Mouse (Mus musculus) B cell, adult (primary cell): ENCODE data around the gene Cd300ld4. TPM values are rescaled to one million over a fixed set of nuclear protein-coding genes. Genes with fewer than 3 reads are reported as not detected.

ENCODE experiments used
- total RNA-seq: library from RNA; stranded (reverse); gene quantifications from 4 replicates; pipeline ENCODE4 v1.2.4, GENCODE M21; 2023; ENCODE audit not compliant: inconsistent age

The Cd300ld4 gene
- total RNA-seq, result not detected in 4 replicates

DNA sequence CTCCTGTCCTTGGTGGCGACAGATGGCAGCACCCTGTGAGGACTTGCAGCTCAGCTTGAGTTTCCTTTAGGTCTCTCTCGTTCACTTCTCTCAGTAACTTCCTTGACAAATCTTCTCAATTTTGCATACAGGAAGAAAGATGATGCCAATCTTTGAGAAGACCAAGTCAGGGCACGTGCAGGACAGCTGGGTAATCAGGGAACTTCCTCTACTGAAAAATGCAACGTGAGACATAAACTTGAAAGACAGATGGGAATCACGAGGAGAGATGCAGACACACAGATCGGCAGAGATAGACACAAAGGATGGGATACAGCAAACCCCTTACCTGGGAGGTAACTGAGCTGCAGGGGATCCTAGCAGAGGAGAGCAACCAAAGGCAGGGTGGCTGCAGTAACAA lies at the start of gene Cd300ld4:
Gene Cd300ld4 (minus strand): TSS at position 101 of the 400 bp plus-strand sequence.

DNA sequence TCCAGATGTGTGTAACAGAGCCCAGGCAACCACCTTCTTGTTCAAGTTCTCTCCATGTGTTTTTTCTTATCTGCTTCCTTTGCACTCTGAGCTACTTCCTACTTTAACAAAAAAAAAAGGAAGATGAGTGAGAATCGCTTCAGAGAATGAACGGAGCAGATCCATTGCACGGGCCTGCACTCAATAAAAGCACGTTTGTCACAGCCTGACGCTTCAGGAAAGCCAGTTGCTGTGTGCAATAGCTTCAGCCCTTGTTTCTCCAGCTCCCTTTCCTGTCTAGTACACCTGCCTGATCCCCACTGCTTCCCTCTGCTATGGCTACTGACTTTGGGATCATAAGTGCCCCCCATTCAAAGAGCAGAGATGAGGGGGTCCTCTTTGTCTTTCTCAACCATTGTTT lies 35.3 kb upstream of the Cd300ld4 start, which contains the start of gene Cd300e:
Gene Cd300e (minus strand): TSS at position 101 of the 400 bp plus-strand sequence.

DNA sequence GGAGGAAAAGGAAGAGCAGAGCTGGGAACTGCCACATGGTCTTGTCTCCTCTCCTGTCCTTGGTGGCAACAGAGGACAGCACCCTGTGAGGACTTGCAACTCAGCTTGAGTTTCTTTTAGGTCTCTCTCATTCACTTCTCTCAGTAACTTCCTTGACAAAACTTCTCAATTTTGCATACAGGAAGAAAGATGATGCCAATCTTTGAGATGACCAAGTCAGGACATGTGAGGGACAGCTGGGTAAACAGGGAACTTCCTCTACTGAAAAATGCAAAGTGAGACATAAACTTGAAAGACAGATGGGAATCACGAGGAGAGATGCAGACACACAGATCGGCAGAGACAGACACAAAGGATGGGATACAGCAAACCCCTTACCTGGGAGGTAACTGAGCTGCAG lies 21.4 kb upstream of the Cd300ld4 start, which contains the start of gene Cd300ld3:
Gene Cd300ld3 (minus strand): TSS at position 151 of the 400 bp plus-strand sequence.

DNA sequence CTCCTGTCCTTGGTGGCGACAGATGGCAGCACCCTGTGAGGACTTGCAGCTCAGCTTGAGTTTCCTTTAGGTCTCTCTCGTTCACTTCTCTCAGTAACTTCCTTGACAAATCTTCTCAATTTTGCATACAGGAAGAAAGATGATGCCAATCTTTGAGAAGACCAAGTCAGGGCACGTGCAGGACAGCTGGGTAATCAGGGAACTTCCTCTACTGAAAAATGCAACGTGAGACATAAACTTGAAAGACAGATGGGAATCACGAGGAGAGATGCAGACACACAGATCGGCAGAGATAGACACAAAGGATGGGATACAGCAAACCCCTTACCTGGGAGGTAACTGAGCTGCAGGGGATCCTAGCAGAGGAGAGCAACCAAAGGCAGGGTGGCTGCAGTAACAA lies 10.9 kb upstream of the Cd300ld4 start, which contains the start of gene Cd300ld5:
Gene Cd300ld5 (minus strand): TSS at position 101 of the 400 bp plus-strand sequence.

DNA sequence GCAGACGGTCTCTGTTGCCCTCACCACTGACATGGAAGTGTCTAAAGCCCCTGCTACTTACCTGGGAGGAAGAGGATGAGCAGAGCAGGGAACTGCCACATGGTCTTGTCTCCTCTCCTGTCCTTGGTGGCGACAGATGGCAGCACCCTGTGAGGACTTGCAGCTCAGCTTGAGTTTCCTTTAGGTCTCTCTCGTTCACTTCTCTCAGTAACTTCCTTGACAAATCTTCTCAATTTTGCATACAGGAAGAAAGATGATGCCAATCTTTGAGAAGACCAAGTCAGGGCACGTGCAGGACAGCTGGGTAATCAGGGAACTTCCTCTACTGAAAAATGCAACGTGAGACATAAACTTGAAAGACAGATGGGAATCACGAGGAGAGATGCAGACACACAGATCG lies 10.7 kb downstream of the Cd300ld4 start, which contains the start of gene Cd300ld2:
Gene Cd300ld2 (minus strand): TSS at position 101 of the 400 bp plus-strand sequence.

GRCm38 (mm10) chr11:115001474-115002040 lies 25.3 kb downstream of the Cd300ld4 start, which contains the start of gene Cd300c2:
Cd300c2 (minus strand) TSS chr11:115001880.

GRCm38 (mm10) chr11:114989793-114990192 lies 37.0 kb downstream of the Cd300ld4 start, which contains the start of gene Cd300ld:
Cd300ld (minus strand) TSS chr11:114989922.

Other genes with a start within 250 kb of the Cd300ld4 start
- not detected in 4 replicates for gene Btbd17, start 231.1 kb downstream of the Cd300ld4 start, total RNA-seq
- not detected in 4 replicates for gene Gpr142, start 228.1 kb downstream of the Cd300ld4 start, total RNA-seq
- 0.16 TPM in 1 of 4 replicates, not detected in the others for gene Gprc5c, start 175.9 kb downstream of the Cd300ld4 start, total RNA-seq
- 0.71 to 1.3 TPM (median 0.95 TPM) in 4 replicates for gene Cd300a, start 137.0 kb downstream of the Cd300ld4 start, total RNA-seq
- gene Cd300lb, start 92.6 kb downstream of the Cd300ld4 start, total RNA-seq, result 0.26 to 1.3 TPM in 2 of 4 replicates, not detected in the others
- not detected in 4 replicates for gene Cd300c, start 57.9 kb downstream of the Cd300ld4 start, total RNA-seq
- gene Cd300ld, start 37.1 kb downstream of the Cd300ld4 start, total RNA-seq, result 0.51 to 1.00 TPM (median 0.70 TPM) in 4 replicates
- 0.60 to 2.1 TPM (median 1.6 TPM) in 4 replicates for gene Cd300c2, start 25.1 kb downstream of the Cd300ld4 start, total RNA-seq
- gene Cd300ld2, start 10.8 kb downstream of the Cd300ld4 start, total RNA-seq, result not detected in 4 replicates
- 0.90 to 1.1 TPM (median 0.95 TPM) in 4 replicates for gene Cd300ld5, start 10.8 kb upstream of the Cd300ld4 start, total RNA-seq
- 0.90 to 1.1 TPM (median 0.96 TPM) in 4 replicates for gene Cd300ld3, start 21.4 kb upstream of the Cd300ld4 start, total RNA-seq
- 0.39 to 1.3 TPM (median 1.2 TPM) in 4 replicates for gene Cd300e, start 35.2 kb upstream of the Cd300ld4 start, total RNA-seq
- gene Rab37, start 64.4 kb upstream of the Cd300ld4 start, total RNA-seq, result 4.1 to 6.9 TPM (median 4.9 TPM) in 4 replicates
- gene Cd300lf, start 107.0 kb upstream of the Cd300ld4 start, total RNA-seq, result 9.7 to 14.3 TPM (median 10.3 TPM) in 4 replicates
- 73.9 to 83.7 TPM (median 79.0 TPM) in 4 replicates for gene Slc9a3r1, start 136.3 kb upstream of the Cd300ld4 start, total RNA-seq
- 14.8 to 19.6 TPM (median 16.6 TPM) in 4 replicates for gene Tmem104, start 160.5 kb upstream of the Cd300ld4 start, total RNA-seq
- 15.6 to 30.2 TPM (median 19.0 TPM) in 4 replicates for gene Nat9, start 160.8 kb upstream of the Cd300ld4 start, total RNA-seq
- gene Grin2c, start 240.2 kb upstream of the Cd300ld4 start, total RNA-seq, result not detected in 4 replicates